Mouse (Mus musculus) liver, embryonic 12.5 days (tissue): ENCODE results near the gene Dhh. TPM values are rescaled to one million over a fixed set of nuclear protein-coding genes. Genes with fewer than 3 reads are reported as not detected.

Experiments used
- ATAC-seq: fragments of 200-750 bp; cut with Nextera tagmentation; 2 replicates; pipeline ENCODE4 v1.8.0; 2017; ENCODE audit warnings: moderate number of reproducible peaks, mild to moderate bottlenecking, moderate library complexity
- H3K27ac ChIP-seq: fragments of 300-500 bp; sonication (generic); 2 replicates; pipeline ENCODE4 v1.5.1; 2016; ENCODE audit warnings: mild to moderate bottlenecking
- H3K27me3 ChIP-seq: fragments of 300-500 bp; sonication (generic); replicated peaks from 2 replicates; pipeline ENCODE4 v1.6.1; 2016; ENCODE audit warnings: mild to moderate bottlenecking, moderate library complexity
- H3K36me3 ChIP-seq: fragments of 300-500 bp; sonication (generic); 2 replicates; pipeline ENCODE4 v1.6.1; 2016; ENCODE audit warnings: mild to moderate bottlenecking, moderate library complexity
- H3K4me1 ChIP-seq: fragments of 300-500 bp; sonication (generic); 2 replicates; pipeline ENCODE4 v1.6.1; 2016
- H3K4me2 ChIP-seq: fragments of 300-500 bp; sonication (generic); 2 replicates; pipeline ENCODE4 v1.6.1; 2016; ENCODE audit warnings: mild to moderate bottlenecking, moderate library complexity
- H3K4me3 ChIP-seq: fragments of 300-500 bp; sonication (generic); 2 replicates; pipeline ENCODE4 v1.5.1; 2016; ENCODE audit warnings: mild to moderate bottlenecking, moderate library complexity
- H3K9ac ChIP-seq: fragments of 300-500 bp; sonication (generic); 2 replicates; pipeline ENCODE4 v1.6.1; 2016; ENCODE audit warnings: mild to moderate bottlenecking, moderate library complexity
- H3K9me3 ChIP-seq: fragments of 300-500 bp; sonication (generic); replicated peaks from 2 replicates; pipeline ENCODE4 v1.6.1; 2016; ENCODE audit warnings: mild to moderate bottlenecking, moderate library complexity
- WGBS: fragments of 180-500 bp; shearing (Covaris S2); methylation state at CpG from one replicate; pipeline ENCODE4 v1.1.7; 2016; ENCODE audit not compliant: insufficient replicate concordance; 5-methylcytosine and 5-hydroxymethylcytosine counted together
- polyA plus RNA-seq: library from polyadenylated mRNA; unstranded; fragments of >200 nt; fragmentation: Nextera tagmentation; extraction: Ambion mirVana; gene quantifications from 2 replicates; pipeline ENCODE4 v1.2.1, GENCODE M21; 2016

Gene Dhh
- polyA plus RNA-seq, 1 experiment from 2014 or later: 0.25 TPM

- ATAC-seq: peak; percentile 43; the same call in 1 of the 2 replicates
- peak overlapping the region; percentile 96 for H3K4me2 ChIP-seq
- 7% methylated on average over 8 of the region's 8 CpGs for WGBS
- H3K36me3 ChIP-seq: peaks cover 28% of the 10 kb centered on the region
- H3K27ac ChIP-seq: peak overlapping the region; percentile 95
- peak overlapping the region; percentile 99 for H3K9ac ChIP-seq
- H3K4me1 ChIP-seq: peaks cover 54% of the 10 kb centered on the region
- H3K4me3 ChIP-seq: peak overlapping the region; percentile 99
- H3K9me3 ChIP-seq: no peaks in the 10 kb centered on the region
- no peaks in the 10 kb centered on the region for H3K27me3 ChIP-seq
Observed at GRCm38 (mm10) chr15:98869342-98870178, 28.8 kb downstream of the Dhh start.

GRCm38 (mm10) chr15:98868346-98869063 is 29.8 kb downstream of the Dhh start:
- peaks cover 38% of the 10 kb centered on the region for H3K36me3 ChIP-seq
- peak overlapping the region; percentile 96 for H3K4me2 ChIP-seq
- peak overlapping the region; percentile 99 for H3K4me3 ChIP-seq
- peaks cover 54% of the 10 kb centered on the region for H3K4me1 ChIP-seq
- H3K9me3 ChIP-seq: no peaks in the 10 kb centered on the region
- ATAC-seq: no peak
- H3K9ac ChIP-seq: peak overlapping the region; percentile 99
- H3K27ac ChIP-seq: peak overlapping the region; percentile 95
- H3K27me3 ChIP-seq: no peaks in the 10 kb centered on the region
- WGBS: 35% methylated on average over 11 of the region's 11 CpGs

GRCm38 (mm10) chr15:98867321-98867720 is 31.0 kb downstream of the Dhh start:
- Histone ChIP-seq H3K27ac (peak overlapping the region; percentile 95), H3K4me2 (peak overlapping the region; percentile 96), H3K4me1 (peaks cover 42% of the 10 kb centered on the region), H3K36me3 (peaks cover 50% of the 10 kb centered on the region), H3K9ac (peak overlapping the region; percentile 99), H3K9me3 (no peaks in the 10 kb centered on the region), H3K4me3 (peak overlapping the region; percentile 99), H3K27me3 (no peaks in the 10 kb centered on the region)
- no peak for ATAC-seq
- WGBS: 29% methylated on average over 6 of the region's 6 CpGs

- no peak for ATAC-seq
- Histone ChIP-seq H3K4me1 (peaks cover 41% of the 10 kb centered on the region), H3K9me3 (no peaks in the 10 kb centered on the region), H3K36me3 (peaks cover 58% of the 10 kb centered on the region), H3K9ac (no peak overlapping the region), H3K4me2 (no peak overlapping the region; the same call in 1 of the 2 replicates), H3K27me3 (no peaks in the 10 kb centered on the region), H3K27ac (peak overlapping the region; percentile 26; the same call in 1 of the 2 replicates), H3K4me3 (no peak overlapping the region)
- 78% methylated on average over 5 of the region's 5 CpGs for WGBS
Observed at GRCm38 (mm10) chr15:98866501-98866900, 31.8 kb downstream of the Dhh start.

- H3K4me1 ChIP-seq: peaks cover 41% of the 10 kb centered on the region
- no peak overlapping the region for H3K9ac ChIP-seq
- H3K4me2 ChIP-seq: no peak overlapping the region
- ATAC-seq: no peak
- no peak overlapping the region for H3K4me3 ChIP-seq
- H3K9me3 ChIP-seq: no peaks in the 10 kb centered on the region
- H3K27me3 ChIP-seq: no peaks in the 10 kb centered on the region
- H3K27ac ChIP-seq: no peak overlapping the region
- WGBS: 90% methylated on average over 8 of the region's 8 CpGs
- H3K36me3 ChIP-seq: peaks cover 66% of the 10 kb centered on the region
Observed at GRCm38 (mm10) chr15:98865771-98866170, 32.6 kb downstream of the Dhh start.

GRCm38 (mm10) chr15:98864951-98865350 is 33.4 kb downstream of the Dhh start:
- no peaks in the 10 kb centered on the region for H3K9me3 ChIP-seq
- peaks cover 37% of the 10 kb centered on the region for H3K4me1 ChIP-seq
- H3K4me2 ChIP-seq: no peak overlapping the region
- H3K36me3 ChIP-seq: peaks cover 74% of the 10 kb centered on the region
- H3K27me3 ChIP-seq: no peaks in the 10 kb centered on the region
- H3K9ac ChIP-seq: no peak overlapping the region
- no peak for ATAC-seq
- no peak overlapping the region for H3K27ac ChIP-seq
- H3K4me3 ChIP-seq: no peak overlapping the region
- 91% methylated on average over 6 of the region's 6 CpGs for WGBS

GRCm38 (mm10) chr15:98863451-98863958 is 34.8 kb downstream of the Dhh start:
- Histone ChIP-seq H3K36me3 (peaks cover 88% of the 10 kb centered on the region), H3K4me2 (no peak overlapping the region), H3K9ac (no peak overlapping the region), H3K4me1 (peaks cover 26% of the 10 kb centered on the region), H3K9me3 (no peaks in the 10 kb centered on the region), H3K27me3 (no peaks in the 10 kb centered on the region), H3K27ac (no peak overlapping the region), H3K4me3 (no peak overlapping the region)
- no peak for ATAC-seq
- WGBS: 85% methylated on average over 12 of the region's 12 CpGs

GRCm38 (mm10) chr15:98861701-98862410 is 36.5 kb downstream of the Dhh start:
- Histone ChIP-seq H3K9ac (no peak overlapping the region), H3K4me2 (no peak overlapping the region), H3K4me3 (no peak overlapping the region), H3K9me3 (no peaks in the 10 kb centered on the region), H3K27me3 (no peaks in the 10 kb centered on the region), H3K36me3 (peaks cover 100% of the 10 kb centered on the region), H3K4me1 (peaks cover 9% of the 10 kb centered on the region), H3K27ac (no peak overlapping the region)
- no peak for ATAC-seq
- 86% methylated on average over 21 of the region's 21 CpGs for WGBS

GRCm38 (mm10) chr15:98860921-98861320 is 37.4 kb downstream of the Dhh start:
- no peak overlapping the region for H3K27ac ChIP-seq
- 0 out of 2 replicates have a peak, but pooled peaks cover 8% of the 10 kb centered on the region for H3K4me1 ChIP-seq
- no peak overlapping the region for H3K4me3 ChIP-seq
- H3K9me3 ChIP-seq: no peaks in the 10 kb centered on the region
- no peak overlapping the region for H3K4me2 ChIP-seq
- H3K9ac ChIP-seq: no peak overlapping the region
- no peaks in the 10 kb centered on the region for H3K27me3 ChIP-seq
- ATAC-seq: no peak
- WGBS: 91% methylated on average over 18 of the region's 18 CpGs
- H3K36me3 ChIP-seq: peaks cover 100% of the 10 kb centered on the region

- H3K36me3 ChIP-seq: peaks cover 100% of the 10 kb centered on the region
- H3K9me3 ChIP-seq: no peaks in the 10 kb centered on the region
- 83% methylated on average over 9 of the region's 9 CpGs for WGBS
- no peak overlapping the region for H3K4me2 ChIP-seq
- 0 out of 2 replicates have a peak, but pooled peaks have one; percentile 33 for ATAC-seq
- H3K4me3 ChIP-seq: no peak overlapping the region
- H3K27ac ChIP-seq: no peak overlapping the region
- H3K4me1 ChIP-seq: 0 out of 2 replicates have a peak, but pooled peaks cover 8% of the 10 kb centered on the region
- H3K27me3 ChIP-seq: no peaks in the 10 kb centered on the region
- H3K9ac ChIP-seq: no peak overlapping the region
Observed at GRCm38 (mm10) chr15:98859319-98860043, 38.9 kb downstream of the Dhh start.

GRCm38 (mm10) chr15:98854214-98854613 is 44.1 kb downstream of the Dhh start:
- H3K27ac ChIP-seq: no peak overlapping the region
- no peaks in the 10 kb centered on the region for H3K27me3 ChIP-seq
- H3K9ac ChIP-seq: no peak overlapping the region
- H3K4me2 ChIP-seq: no peak overlapping the region
- ATAC-seq: no peak
- H3K4me1 ChIP-seq: no peaks in the 10 kb centered on the region
- WGBS: 88% methylated on average over 16 of the region's 16 CpGs
- no peak overlapping the region for H3K4me3 ChIP-seq
- H3K36me3 ChIP-seq: peaks cover 100% of the 10 kb centered on the region
- H3K9me3 ChIP-seq: no peaks in the 10 kb centered on the region
